In genomic region chr17:47878378-47879089, GRCm38 (mm10) we compare ENCODE assay signal across 8 mouse cellular contexts. TPM values are rescaled to one million over a fixed set of nuclear protein-coding genes. Genes with fewer than 3 reads are reported as not detected.
DNase-seq lines count a peak whose midpoint lies in the region; ATAC-seq and TF ChIP-seq lines count a peak whose summit lies in the region.

No protein-coding gene starts in this region.

- ATAC-seq in lung, postnatal 0 days, result peak; percentile 20
- ATAC-seq in forebrain, embryonic 14.5 days, result peak; percentile 72
- peak; percentile 81 for ATAC-seq in hindbrain, postnatal 0 days
- no peak for ATAC-seq in liver, embryonic 15.5 days (ENCODE audit: insufficient read depth)

- H3K4me1 ChIP-seq in lung, postnatal 0 days (ENCODE audit: insufficient read depth, low read depth, low read length), result peaks cover 5% of the 10 kb centered on the region; the same call in 1 of the 2 replicates
- H3K4me1 ChIP-seq in forebrain, embryonic 14.5 days (ENCODE audit: control insufficient read depth, insufficient read depth, low read length), result peaks cover 45% of the 10 kb centered on the region
- H3K4me1 ChIP-seq in hindbrain, postnatal 0 days (ENCODE audit: insufficient read depth, low read length), result peaks cover 26% of the 10 kb centered on the region
- peaks cover 20% of the 10 kb centered on the region for H3K4me1 ChIP-seq in liver, embryonic 15.5 days (replicated peaks)

- no peak for DNase-seq in lung, postnatal 0 days (ENCODE audit: low spot score)
- DNase-seq in lung, adult 18-20 months, result no peak
- DNase-seq in forebrain, embryonic 14.5 days (ENCODE audit: low spot score), result peak; percentile 82
- peak; percentile 75 for DNase-seq in hindbrain, postnatal 0 days (ENCODE audit: low spot score)
- DNase-seq in right cerebral cortex, postnatal 10 days (ENCODE audit: low spot score in 2 of 2), result peak; percentile 87 to 89
- DNase-seq in kidney, postnatal 25 days, result no peak
- DNase-seq in spleen, postnatal 14 days (ENCODE audit: low spot score in 2 of 2), result no peak

- H3K9ac ChIP-seq in lung, postnatal 0 days (replicated peaks; ENCODE audit: low read depth), result no peak overlapping the region
- H3K9ac ChIP-seq in forebrain, embryonic 14.5 days (ENCODE audit: low read length), result peak overlapping the region; percentile 62
- peak overlapping the region; percentile 49 for H3K9ac ChIP-seq in hindbrain, postnatal 0 days (replicated peaks; ENCODE audit: low read length)
- H3K9ac ChIP-seq in liver, embryonic 15.5 days, result no peak overlapping the region

- H3K27ac ChIP-seq in lung, postnatal 0 days (ENCODE audit: low read length), result no peak overlapping the region
- peak overlapping the region; percentile 89 for H3K27ac ChIP-seq in forebrain, embryonic 14.5 days (ENCODE audit: low read depth, low read length)
- peak overlapping the region; percentile 78 for H3K27ac ChIP-seq in hindbrain, postnatal 0 days
- H3K27ac ChIP-seq in liver, embryonic 15.5 days (replicated peaks), result no peak overlapping the region

- no peaks in the 10 kb centered on the region for H3K9me3 ChIP-seq in lung, postnatal 0 days (ENCODE audit: low read length)
- no peaks in the 10 kb centered on the region for H3K9me3 ChIP-seq in forebrain, embryonic 14.5 days (replicated peaks; ENCODE audit: control insufficient read depth, low read length)
- H3K9me3 ChIP-seq in hindbrain, postnatal 0 days (ENCODE audit: low read length), result no peaks in the 10 kb centered on the region
- no peaks in the 10 kb centered on the region for H3K9me3 ChIP-seq in liver, embryonic 15.5 days (replicated peaks)

- TF ChIP-seq EP300 in lung, postnatal 0 days (IDR thresholded peaks at IDR 0.05), result no peak

- H3K4me3 ChIP-seq in lung, postnatal 0 days (ENCODE audit: low read depth, low read length), result no peak overlapping the region
- H3K4me3 ChIP-seq in forebrain, embryonic 14.5 days (ENCODE audit: low read depth, low read length), result peak overlapping the region; percentile 31
- H3K4me3 ChIP-seq in hindbrain, postnatal 0 days (ENCODE audit: low read length), result peak overlapping the region; percentile 43
- no peak overlapping the region for H3K4me3 ChIP-seq in liver, embryonic 15.5 days (replicated peaks)

- 45% methylated on average over 28 of the region's 35 CpGs for WGBS in lung, postnatal 0 days
- 8% methylated on average over 32 of the region's 35 CpGs for WGBS in forebrain, embryonic 14.5 days
- 6% methylated on average over 35 of the region's 35 CpGs for WGBS in hindbrain, postnatal 0 days
- WGBS in liver, embryonic 15.5 days (ENCODE audit: insufficient replicate concordance), result 67% methylated on average over 35 of the region's 35 CpGs

- H3K36me3 ChIP-seq in lung, postnatal 0 days (ENCODE audit: insufficient read depth, low read length), result 0 out of 2 replicates have a peak, but pooled peaks cover 7% of the 10 kb centered on the region
- H3K36me3 ChIP-seq in forebrain, embryonic 14.5 days (ENCODE audit: control insufficient read depth, insufficient read depth, low read length), result peaks cover 34% of the 10 kb centered on the region
- H3K36me3 ChIP-seq in hindbrain, postnatal 0 days (ENCODE audit: insufficient read depth, low read length), result peaks cover 3% of the 10 kb centered on the region; the same call in 1 of the 2 replicates
- peaks cover 11% of the 10 kb centered on the region; the same call in 1 of the 2 replicates for H3K36me3 ChIP-seq in liver, embryonic 15.5 days (replicated peaks)

- H3K27me3 ChIP-seq in lung, postnatal 0 days (replicated peaks; ENCODE audit: insufficient read depth, low read length), result no peaks in the 10 kb centered on the region
- H3K27me3 ChIP-seq in forebrain, embryonic 14.5 days (replicated peaks; ENCODE audit: control insufficient read depth, insufficient read depth, low read length), result no peaks in the 10 kb centered on the region
- H3K27me3 ChIP-seq in hindbrain, postnatal 0 days (ENCODE audit: insufficient read depth, low read length), result 0 out of 2 replicates have a peak, but pooled peaks cover 6% of the 10 kb centered on the region
- H3K27me3 ChIP-seq in liver, embryonic 15.5 days, result no peaks in the 10 kb centered on the region

- TF ChIP-seq CTCF in lung, postnatal 0 days (IDR thresholded peaks at IDR 0.05), result no peak
- no peak for TF ChIP-seq CTCF in hindbrain, postnatal 0 days (IDR thresholded peaks at IDR 0.05; ENCODE audit: low read depth)

- H3K4me2 ChIP-seq in lung, postnatal 0 days (replicated peaks; ENCODE audit: low read depth, low read length), result no peak overlapping the region
- H3K4me2 ChIP-seq in forebrain, embryonic 14.5 days (ENCODE audit: low read length), result peak overlapping the region; percentile 54
- H3K4me2 ChIP-seq in hindbrain, postnatal 0 days (ENCODE audit: low read depth, low read length), result peak overlapping the region; percentile 61
- H3K4me2 ChIP-seq in liver, embryonic 15.5 days, result peak overlapping the region; percentile 18; the same call in 1 of the 2 replicates

RNA-seq across cellular contexts. Expression of gene Mdfi, which starts 44.0 kb away (rescaled TPM):
- 8.3 and 9.3 TPM in 2 replicates for polyA plus RNA-seq in lung, postnatal 0 days (2015; fragmentation: Nextera tagmentation; extraction: Ambion mirVana)
- 10.4 and 12.4 TPM in 2 replicates for polyA plus RNA-seq in forebrain, embryonic 14.5 days (2014; fragmentation: Nextera tagmentation; extraction: Ambion mirVana)
- 14.7 and 38.7 TPM in 2 replicates for total RNA-seq in hindbrain, postnatal 0 days (2014; rRNA removed)
- polyA plus RNA-seq in hindbrain, postnatal 0 days (2015; fragmentation: Nextera tagmentation; extraction: Ambion mirVana), result 2.6 TPM in 2 replicates
- 0.76 and 1.2 TPM in 2 replicates for polyA plus RNA-seq in liver, embryonic 15.5 days (2015; fragmentation: Nextera tagmentation; extraction: Ambion mirVana)

RNA-seq across cellular contexts. Expression of gene Foxp4, which starts 45.9 kb away (rescaled TPM):
- 10.2 and 14.3 TPM in 2 replicates for polyA plus RNA-seq in lung, postnatal 0 days (2015; fragmentation: Nextera tagmentation; extraction: Ambion mirVana)
- polyA plus RNA-seq in forebrain, embryonic 14.5 days (2014; fragmentation: Nextera tagmentation; extraction: Ambion mirVana), result 20.3 and 29.9 TPM in 2 replicates
- 109 and 128 TPM in 2 replicates for total RNA-seq in hindbrain, postnatal 0 days (2014; rRNA removed)
- polyA plus RNA-seq in hindbrain, postnatal 0 days (2015; fragmentation: Nextera tagmentation; extraction: Ambion mirVana), result 29.3 and 31.3 TPM in 2 replicates
- 4.6 and 4.8 TPM in 2 replicates for polyA plus RNA-seq in liver, embryonic 15.5 days (2015; fragmentation: Nextera tagmentation; extraction: Ambion mirVana)

Comparison
In these comparisons a context has a peak if more than half of its experiments do, and no peak if none do; other contexts are left out.
1. DNase-seq: peak in forebrain, embryonic 14.5 days (single experiment), hindbrain, postnatal 0 days (single experiment) and right cerebral cortex, postnatal 10 days (2 of 2); none in lung, postnatal 0 days (single experiment), lung, adult 18-20 months (0 of 2), kidney, postnatal 25 days (0 of 2) and spleen, postnatal 14 days (0 of 2).
2. H3K27ac ChIP-seq: peak in forebrain, embryonic 14.5 days (single experiment) and hindbrain, postnatal 0 days (single experiment); none in lung, postnatal 0 days (single experiment) and liver, embryonic 15.5 days (single experiment).
3. H3K4me3 ChIP-seq: peak in forebrain, embryonic 14.5 days (single experiment) and hindbrain, postnatal 0 days (single experiment); none in lung, postnatal 0 days (single experiment) and liver, embryonic 15.5 days (single experiment).
4. H3K9ac ChIP-seq: peak in forebrain, embryonic 14.5 days (single experiment) and hindbrain, postnatal 0 days (single experiment); none in lung, postnatal 0 days (single experiment) and liver, embryonic 15.5 days (single experiment).